Mouse (Mus musculus) olfactory bulb, adult 2 months (tissue): ENCODE data around the gene Dlk1. TPM values are rescaled to one million over a fixed set of nuclear protein-coding genes. Genes with fewer than 3 reads are reported as not detected.
A peak's percentile ranks its signal among the peaks of the same experiment; 100 is the strongest.

Experiments used
- H3K27ac ChIP-seq: fragments of 200-500 bp; 2 replicates; pipeline ENCODE4 v1.5.1; 2012; ENCODE audit warnings: low read depth, low read length; ENCODE audit not compliant: insufficient read depth
- H3K4me1 ChIP-seq: fragments of 200-500 bp; 2 replicates; pipeline ENCODE4 v1.6.1; 2012; ENCODE audit warnings: low read length; ENCODE audit not compliant: control insufficient read depth, insufficient read depth
- H3K4me3 ChIP-seq: fragments of 200-500 bp; 2 replicates; pipeline ENCODE4 v1.5.1; 2012; ENCODE audit warnings: mild to moderate bottlenecking, low read depth, low read length, moderate library complexity; ENCODE audit not compliant: insufficient read depth
- CTCF ChIP-seq: fragments of 200-500 bp; IDR thresholded peaks from 2 replicates; pipeline ENCODE4 v1.5.1; 2012; ENCODE audit warnings: low read depth, mild to moderate bottlenecking, low read length, moderate library complexity; ENCODE audit not compliant: insufficient read depth
- POLR2A ChIP-seq: fragments of 200-500 bp; IDR thresholded peaks from 2 replicates; pipeline ENCODE4 v1.6.1; 2012; ENCODE audit warnings: mild to moderate bottlenecking, low read depth, low read length, moderate library complexity; ENCODE audit not compliant: insufficient read depth
- WGBS: fragments of 180-500 bp; shearing (Covaris S2); methylation state at CpG from one replicate; pipeline ENCODE4 v1.1.7; 2018; 5-methylcytosine and 5-hydroxymethylcytosine counted together
- polyA plus RNA-seq: library from polyadenylated mRNA; stranded (reverse); fragments of >200 nt; gene quantifications from 2 replicates; pipeline ENCODE4 v1.2.4, GENCODE M21; 2012; ENCODE audit warnings: low replicate concordance; ENCODE audit not compliant: missing spikeins, insufficient read depth, insufficient read length

The Dlk1 gene
- polyA plus RNA-seq, result not detected in 2 replicates

DNA sequence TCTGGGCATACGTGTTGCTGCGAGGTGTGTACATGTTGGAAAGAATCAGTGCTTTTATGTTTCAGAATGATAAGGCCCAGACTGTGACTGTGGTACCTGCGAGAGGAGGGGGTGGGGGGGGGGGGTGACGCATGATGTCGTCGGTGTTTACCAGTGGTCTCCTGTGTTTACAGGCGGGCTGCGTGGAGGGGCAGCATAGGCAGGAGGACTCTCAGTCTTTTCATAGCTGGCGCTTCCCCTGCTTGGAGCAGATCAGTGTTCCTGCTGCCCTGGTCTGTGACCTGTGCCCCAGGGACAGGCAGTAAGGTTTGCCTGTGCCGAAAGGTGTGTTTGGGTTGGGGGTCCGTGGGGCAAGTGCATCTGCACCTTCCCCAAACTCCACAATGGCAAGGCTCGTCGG lies at the start of gene Dlk1:
TSS of gene Dlk1 (plus strand) at position 232 of the 400 bp plus-strand sequence.
- H3K27ac ChIP-seq, result no peak within 1 kb of the TSS
- H3K4me1 ChIP-seq, result peaks cover 24% of the 10 kb centered on the region
- 24% methylated on average over 13 of the region's 13 CpGs for WGBS
- no peak for TF ChIP-seq CTCF
- no peak for TF ChIP-seq POLR2A
- peak within 1 kb of the TSS; percentile 27 for H3K4me3 ChIP-seq

DNA sequence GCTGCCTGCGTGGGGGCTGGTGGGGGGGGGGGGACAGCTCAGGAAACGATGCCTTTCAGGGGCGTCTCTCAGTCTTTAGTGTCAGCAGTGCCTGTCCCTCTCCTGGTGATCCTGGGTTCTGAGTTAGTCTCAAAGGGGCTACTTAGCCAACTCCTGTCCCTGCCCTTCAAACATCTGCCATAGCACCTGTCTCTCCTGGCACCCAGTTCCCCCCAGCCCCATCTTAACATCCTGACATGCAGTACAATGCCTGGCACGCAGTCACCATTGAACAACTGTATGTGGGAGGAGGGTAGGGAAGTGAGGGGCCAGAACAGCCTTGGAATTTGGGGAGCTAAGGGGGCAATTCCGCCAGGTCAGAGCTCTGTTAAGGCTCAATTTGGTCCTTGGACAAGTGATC lies 49.7 kb upstream of the Dlk1 start:
- peaks cover 24% of the 10 kb centered on the region for H3K4me1 ChIP-seq
- no peak overlapping the region for H3K27ac ChIP-seq
- TF ChIP-seq POLR2A, result no peak
- no peak for TF ChIP-seq CTCF
- WGBS, result 76% methylated on average over 5 of the region's 5 CpGs
- no peak overlapping the region for H3K4me3 ChIP-seq

DNA sequence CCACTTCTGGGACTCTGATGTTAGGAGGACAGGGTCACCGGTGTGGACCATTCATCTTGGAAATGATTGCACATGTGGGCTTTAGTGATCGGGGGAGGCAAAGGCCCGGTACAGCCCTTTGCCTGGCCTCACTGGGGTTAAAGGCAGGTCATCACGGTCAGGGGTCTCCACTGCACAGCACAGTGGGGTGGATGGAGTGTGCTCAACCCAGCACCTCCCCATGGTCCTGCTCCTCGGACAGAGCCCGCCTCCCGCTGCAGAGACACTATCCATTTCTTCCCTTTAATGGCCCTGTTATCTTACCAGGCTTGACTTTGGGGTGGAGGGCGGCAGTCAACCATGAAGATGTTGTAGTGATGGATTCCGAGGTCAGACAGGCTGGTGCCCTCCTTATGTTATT lies 48.9 kb upstream of the Dlk1 start:
- 89% methylated on average over 9 of the region's 9 CpGs for WGBS
- Histone ChIP-seq H3K4me3 (no peak overlapping the region), H3K27ac (no peak overlapping the region), H3K4me1 (peaks cover 24% of the 10 kb centered on the region)
- no peak for TF ChIP-seq POLR2A

- TF ChIP-seq POLR2A (no peak), CTCF (no peak)
- H3K4me1 ChIP-seq, result peaks cover 15% of the 10 kb centered on the region
- H3K4me3 ChIP-seq, result no peak overlapping the region
- no peak overlapping the region for H3K27ac ChIP-seq
- WGBS, result 82% methylated on average over 3 of the region's 3 CpGs
These were observed 46.6 kb upstream of the Dlk1 start for GRCm38 (mm10) chr12:109406018-109406417.

- 41% methylated on average over 11 of the region's 11 CpGs for WGBS
These were observed 41.9 kb upstream of the Dlk1 start for GRCm38 (mm10) chr12:109410723-109411122.

GRCm38 (mm10) chr12:109411172-109412070 lies 41.2 kb upstream of the Dlk1 start:
- WGBS, result 57% methylated on average over 9 of the region's 9 CpGs
- Histone ChIP-seq H3K27ac (0 out of 2 replicates have a peak overlapping the region, but pooled peaks have one; percentile 7), H3K4me3 (no peak overlapping the region), H3K4me1 (peaks cover 22% of the 10 kb centered on the region)
- TF ChIP-seq CTCF (no peak), POLR2A (no peak)

More at GRCm38 (mm10) chr12:109410723-109411122, 41.9 kb upstream of the Dlk1 start:
- H3K4me1 ChIP-seq, result peaks cover 22% of the 10 kb centered on the region
- no peak for TF ChIP-seq CTCF
- TF ChIP-seq POLR2A, result no peak
- no peak overlapping the region for H3K27ac ChIP-seq
- no peak overlapping the region for H3K4me3 ChIP-seq

DNA sequence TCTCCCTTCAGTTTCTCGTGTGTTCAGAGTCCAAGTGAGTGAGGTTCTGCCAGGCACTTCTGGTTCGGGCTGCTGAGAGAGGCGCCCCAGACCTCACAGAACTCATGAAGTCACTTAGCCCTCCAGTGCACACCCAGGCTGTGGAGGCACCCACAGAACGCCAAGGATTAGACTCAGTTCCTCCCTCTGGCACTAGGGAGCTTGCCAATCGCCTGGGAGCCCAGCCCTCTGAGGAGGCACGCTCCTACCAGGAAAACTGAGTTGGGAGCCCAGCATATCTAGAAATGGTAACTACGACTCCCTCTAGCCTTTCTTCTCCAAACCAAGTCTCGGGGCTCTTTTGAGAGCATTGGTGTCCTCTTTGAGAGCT lies 40.6 kb upstream of the Dlk1 start:
- Histone ChIP-seq H3K4me3 (no peak overlapping the region), H3K4me1 (peaks cover 24% of the 10 kb centered on the region), H3K27ac (0 out of 2 replicates have a peak overlapping the region, but pooled peaks have one; percentile 7)
- 64% methylated on average over 8 of the region's 8 CpGs for WGBS
- TF ChIP-seq POLR2A (no peak), CTCF (no peak)

- Histone ChIP-seq H3K4me1 (peaks cover 30% of the 10 kb centered on the region), H3K4me3 (no peak overlapping the region), H3K27ac (no peak overlapping the region)
- 76% methylated on average over 5 of the region's 5 CpGs for WGBS
- TF ChIP-seq POLR2A (no peak), CTCF (no peak)
These were observed 39.9 kb upstream of the Dlk1 start for GRCm38 (mm10) chr12:109412675-109413074.

GRCm38 (mm10) chr12:109413321-109413720 lies 39.3 kb upstream of the Dlk1 start:
- peaks cover 35% of the 10 kb centered on the region for H3K4me1 ChIP-seq
- no peak overlapping the region for H3K27ac ChIP-seq
- H3K4me3 ChIP-seq, result no peak overlapping the region
- WGBS, result 82% methylated on average over 4 of the region's 4 CpGs
- TF ChIP-seq POLR2A (no peak), CTCF (no peak)
